Mouse (Mus musculus): ENCODE data around the gene Pum1. TPM values are rescaled to one million over a fixed set of nuclear protein-coding genes. Genes with fewer than 3 reads are reported as not detected.
A peak's percentile ranks its signal among the peaks of the same experiment; 100 is the strongest.
"Not testable (repeated sequence)": the region's sequence is repeated elsewhere in the genome, so short reads cannot be mapped to it uniquely, and the experiment has no call there.

Pum1 gene
- total RNA-seq, 1 experiment from 2014 or later = 44.2 TPM

DNA sequence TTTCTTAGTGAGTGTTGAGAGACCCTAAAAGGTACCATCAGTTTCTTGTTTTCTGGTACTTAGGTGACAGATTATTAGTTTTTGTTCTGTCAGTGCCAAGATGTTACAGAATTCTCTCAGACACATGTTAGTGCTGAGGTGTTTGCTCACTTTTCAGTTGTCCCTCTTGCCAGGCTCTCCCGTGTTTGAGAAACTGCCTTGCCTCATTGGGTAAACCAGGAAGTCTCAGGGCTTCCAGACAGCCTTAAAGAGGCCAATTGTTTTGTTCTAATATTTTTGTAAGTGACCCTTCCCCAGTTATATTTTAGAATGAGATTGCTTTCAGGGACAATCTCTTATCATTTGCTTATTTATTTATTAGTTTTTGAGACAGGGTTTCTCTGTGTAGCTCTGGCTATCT lies 2.1 kb downstream of the Pum1 start:
- no peak for ATAC-seq (replicated peaks; ENCODE audit: insufficient number of reproducible peaks, low FRiP score, low TSS enrichment, poor library complexity, severe bottlenecking)

- ATAC-seq (replicated peaks; ENCODE audit: insufficient number of reproducible peaks, low FRiP score, low TSS enrichment, poor library complexity, severe bottlenecking) = no peak
Observed at GRCm38 (mm10) chr4:130667686-130668085, 4.6 kb downstream of the Pum1 start.

GRCm38 (mm10) chr4:130668541-130668940 lies 5.4 kb downstream of the Pum1 start:
- ATAC-seq (replicated peaks; ENCODE audit: insufficient number of reproducible peaks, low FRiP score, low TSS enrichment, poor library complexity, severe bottlenecking) = no peak

DNA sequence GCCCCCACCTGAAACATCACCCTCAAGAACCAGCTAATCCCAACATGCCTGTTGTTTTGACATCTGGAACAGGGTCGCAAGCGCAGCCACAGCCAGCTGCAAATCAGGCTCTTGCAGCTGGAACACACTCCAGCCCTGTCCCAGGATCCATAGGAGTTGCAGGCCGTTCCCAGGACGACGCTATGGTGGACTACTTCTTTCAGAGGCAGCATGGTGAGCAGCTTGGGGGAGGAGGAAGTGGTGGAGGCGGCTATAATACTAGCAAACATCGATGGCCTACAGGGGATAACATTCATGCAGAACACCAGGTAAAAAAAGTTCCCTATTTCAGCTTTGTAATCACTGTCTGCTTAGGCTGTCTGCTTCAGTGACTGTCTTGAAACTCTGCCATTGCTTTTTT lies 5.9 kb downstream of the Pum1 start:
- 0 out of 2 replicates have a peak, but pooled peaks have one; percentile 35 for ATAC-seq (replicated peaks; ENCODE audit: insufficient number of reproducible peaks, low FRiP score, low TSS enrichment, poor library complexity, severe bottlenecking)

- ATAC-seq (replicated peaks; ENCODE audit: insufficient number of reproducible peaks, low FRiP score, low TSS enrichment, poor library complexity, severe bottlenecking) = not testable (repeated sequence)
Observed at GRCm38 (mm10) chr4:130670023-130670422, 6.9 kb downstream of the Pum1 start.

DNA sequence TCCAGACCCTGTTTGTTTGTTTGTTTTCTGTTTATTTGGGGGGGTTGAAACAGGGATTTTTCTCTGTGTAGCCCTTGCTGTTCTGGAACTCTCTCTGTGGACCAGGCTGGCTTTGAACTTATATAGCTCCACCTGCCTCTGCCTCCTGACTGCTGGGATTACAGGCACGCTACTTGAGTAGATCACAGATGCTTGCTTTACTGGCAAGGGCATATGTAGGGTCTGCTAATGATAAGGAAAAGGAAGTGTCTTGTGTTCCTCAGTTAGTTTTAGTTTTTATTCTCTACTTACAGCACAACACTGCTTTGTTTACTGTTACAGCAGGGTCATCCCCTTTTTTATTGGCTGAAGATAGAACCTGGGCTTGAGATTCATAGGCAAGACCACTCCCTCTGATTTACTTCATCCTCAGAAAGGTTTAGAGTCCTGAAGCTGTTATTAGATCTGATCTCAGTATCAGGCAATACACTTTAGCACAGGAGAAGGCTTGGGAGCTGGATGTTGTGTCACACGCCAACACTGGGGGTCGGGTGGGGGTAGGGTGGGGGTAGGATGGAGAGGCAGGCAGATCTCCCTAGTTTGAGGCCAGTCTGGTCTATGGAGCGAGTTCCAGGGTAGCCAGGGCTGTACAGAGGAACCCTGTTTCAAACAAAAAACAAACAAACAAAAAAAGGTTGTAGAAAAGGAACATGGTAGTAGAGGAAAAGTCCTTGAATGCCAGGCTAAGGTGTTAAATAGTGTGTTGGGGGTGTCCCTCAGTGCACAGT lies 8.1 kb downstream of the Pum1 start:
- ATAC-seq (replicated peaks; ENCODE audit: insufficient number of reproducible peaks, low FRiP score, low TSS enrichment, poor library complexity, severe bottlenecking) = no peak

DNA sequence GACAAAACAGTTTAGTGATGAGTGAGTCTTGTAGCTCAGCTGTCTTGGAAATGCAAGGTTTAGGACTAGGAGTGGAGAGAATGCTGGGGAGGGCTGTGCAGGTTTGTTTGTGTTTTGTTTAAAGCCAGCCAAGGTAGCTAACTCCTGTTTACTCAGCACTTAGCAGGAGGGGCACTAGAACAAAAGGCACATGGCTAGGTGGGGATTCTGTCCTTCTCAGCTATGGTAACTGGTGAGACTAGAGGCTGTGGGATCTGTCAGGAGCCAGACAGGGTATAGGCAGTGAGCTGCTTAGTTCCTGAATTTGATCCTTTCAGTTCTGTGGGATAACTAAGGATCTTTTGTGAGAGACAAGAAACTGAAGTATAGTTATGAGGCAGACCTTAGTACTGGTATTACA lies 9.0 kb downstream of the Pum1 start:
- ATAC-seq (replicated peaks; ENCODE audit: insufficient number of reproducible peaks, low FRiP score, low TSS enrichment, poor library complexity, severe bottlenecking) = no peak

- ATAC-seq (replicated peaks; ENCODE audit: insufficient number of reproducible peaks, low FRiP score, low TSS enrichment, poor library complexity, severe bottlenecking) = no peak
Observed at GRCm38 (mm10) chr4:130676746-130677145, 13.6 kb downstream of the Pum1 start.

- ATAC-seq (replicated peaks; ENCODE audit: insufficient number of reproducible peaks, low FRiP score, low TSS enrichment, poor library complexity, severe bottlenecking) = no peak
Observed at GRCm38 (mm10) chr4:130678149-130678548, 15.0 kb downstream of the Pum1 start.

DNA sequence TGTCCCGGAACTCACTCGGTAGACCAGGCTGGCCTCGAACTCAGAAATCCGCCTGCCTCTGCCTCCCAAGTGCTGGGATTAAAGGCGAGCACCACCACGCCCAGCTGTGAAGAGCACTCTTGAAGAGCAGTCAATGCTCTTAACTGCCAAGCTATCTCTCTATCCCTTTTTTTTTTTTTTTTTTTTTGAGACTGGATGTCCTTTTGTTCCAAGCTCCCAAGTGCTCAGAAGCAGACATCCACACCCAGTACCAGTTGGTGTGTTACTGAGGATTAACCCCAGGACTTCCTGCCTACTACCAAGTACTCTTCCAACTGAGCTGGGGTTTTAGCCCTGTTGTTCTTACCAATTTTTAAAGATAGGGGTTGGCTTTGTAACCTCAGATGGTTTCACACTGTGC lies 17.6 kb downstream of the Pum1 start:
- no peak for ATAC-seq (replicated peaks; ENCODE audit: insufficient number of reproducible peaks, low FRiP score, low TSS enrichment, poor library complexity, severe bottlenecking)

GRCm38 (mm10) chr4:130683051-130683450 lies 19.9 kb downstream of the Pum1 start:
- ATAC-seq (replicated peaks; ENCODE audit: insufficient number of reproducible peaks, low FRiP score, low TSS enrichment, poor library complexity, severe bottlenecking) = not testable (repeated sequence)

DNA sequence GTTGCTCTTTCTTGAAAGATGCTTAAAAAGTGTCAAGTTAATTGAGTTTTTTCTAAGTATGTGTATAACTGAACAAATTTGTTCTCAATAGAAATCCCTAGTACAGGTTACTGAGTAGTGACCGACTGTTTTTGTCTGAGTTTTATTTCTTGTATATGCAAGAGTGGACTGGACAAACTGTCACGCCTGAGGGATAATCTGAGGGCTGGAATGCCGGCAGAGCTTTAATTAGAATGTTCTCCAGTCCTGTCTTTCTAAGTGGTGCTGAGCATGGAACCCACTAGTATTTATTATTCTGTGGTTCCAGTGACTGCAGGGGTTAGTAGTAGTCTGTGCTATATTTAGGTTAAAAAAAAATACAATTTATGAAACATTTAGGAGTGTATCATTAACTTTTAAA lies 30.8 kb downstream of the Pum1 start:
- no peak for ATAC-seq (replicated peaks; ENCODE audit: insufficient number of reproducible peaks, low FRiP score, low TSS enrichment, poor library complexity, severe bottlenecking)

DNA sequence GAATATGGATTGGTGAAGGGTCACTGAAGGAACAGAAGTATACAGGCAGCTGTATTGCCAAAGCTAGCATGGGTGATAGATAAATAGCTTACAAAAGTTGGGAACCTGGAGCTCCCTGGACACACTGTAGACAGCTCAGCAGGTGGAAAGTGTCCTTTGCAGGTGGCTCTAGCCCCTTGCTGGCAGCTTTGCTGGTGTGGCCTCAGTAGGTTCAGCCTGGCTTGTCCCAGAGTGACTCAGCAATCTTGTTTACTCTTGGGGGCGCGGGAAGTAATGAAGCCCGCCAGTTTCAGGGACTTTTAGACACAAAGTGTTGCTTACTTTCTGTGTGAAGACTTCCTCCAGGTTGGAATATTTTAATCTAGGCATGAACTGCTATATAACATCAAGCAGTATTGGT lies 31.9 kb downstream of the Pum1 start:
- no peak for ATAC-seq (replicated peaks; ENCODE audit: insufficient number of reproducible peaks, low FRiP score, low TSS enrichment, poor library complexity, severe bottlenecking)

- ATAC-seq (replicated peaks; ENCODE audit: insufficient number of reproducible peaks, low FRiP score, low TSS enrichment, poor library complexity, severe bottlenecking) = no peak
Observed at GRCm38 (mm10) chr4:130701061-130701460, 37.9 kb downstream of the Pum1 start.

DNA sequence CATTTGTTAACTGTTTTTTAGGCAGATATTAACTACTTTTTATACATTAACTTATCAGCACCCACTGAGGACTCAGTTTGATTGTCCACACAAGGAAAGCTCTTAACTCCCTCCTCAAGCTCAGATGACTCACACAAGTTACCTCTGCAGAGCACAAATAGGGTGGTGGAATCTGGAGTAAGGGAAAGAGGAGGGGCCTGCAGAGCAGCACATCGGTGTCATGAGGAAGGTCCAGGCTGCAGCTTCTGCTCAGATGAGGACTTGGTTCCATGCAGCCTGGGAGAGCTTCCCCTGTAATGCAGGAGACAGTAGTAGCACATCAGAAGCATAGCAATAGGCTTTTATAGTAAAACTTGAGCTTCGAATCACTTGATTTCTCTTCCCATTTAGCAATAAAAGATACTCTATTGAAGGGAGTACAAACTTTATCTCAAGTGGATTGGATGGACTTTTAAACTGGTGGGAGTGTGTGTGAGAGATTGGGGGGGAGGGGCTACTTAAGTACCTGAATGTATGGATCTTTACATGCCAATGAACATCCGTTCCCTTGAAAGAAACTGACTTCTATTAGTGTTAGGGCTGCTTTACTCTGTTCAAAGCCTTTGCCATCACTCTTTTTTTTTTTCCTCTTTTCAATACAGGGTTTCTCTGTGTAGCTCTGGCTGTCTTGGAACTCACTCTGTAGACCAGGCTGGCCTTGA lies 39.9 kb downstream of the Pum1 start:
- no peak for ATAC-seq (replicated peaks; ENCODE audit: insufficient number of reproducible peaks, low FRiP score, low TSS enrichment, poor library complexity, severe bottlenecking)

- ATAC-seq (replicated peaks; ENCODE audit: insufficient number of reproducible peaks, low FRiP score, low TSS enrichment, poor library complexity, severe bottlenecking) = no peak
Observed at GRCm38 (mm10) chr4:130703601-130704000, 40.5 kb downstream of the Pum1 start.

DNA sequence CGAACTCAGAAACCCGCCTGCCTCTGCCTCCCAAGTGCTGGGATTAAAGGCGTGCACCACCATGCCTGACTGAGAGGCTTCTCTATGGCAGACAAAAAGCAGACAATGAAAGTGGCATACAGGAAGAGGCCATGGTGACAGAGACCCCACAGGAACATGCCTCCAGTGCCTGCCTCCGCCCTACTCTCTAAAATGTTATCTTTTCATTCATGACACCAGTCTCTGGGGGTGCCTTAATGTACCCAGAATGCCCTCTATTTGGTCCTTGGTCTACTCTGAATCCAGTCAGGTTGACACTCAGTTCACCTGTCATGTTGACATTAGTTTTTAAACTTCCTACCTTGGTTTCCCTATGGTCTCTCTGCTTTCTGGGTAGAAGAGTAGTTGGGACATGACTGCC lies 41.5 kb downstream of the Pum1 start:
- no peak for ATAC-seq (replicated peaks; ENCODE audit: insufficient number of reproducible peaks, low FRiP score, low TSS enrichment, poor library complexity, severe bottlenecking)

DNA sequence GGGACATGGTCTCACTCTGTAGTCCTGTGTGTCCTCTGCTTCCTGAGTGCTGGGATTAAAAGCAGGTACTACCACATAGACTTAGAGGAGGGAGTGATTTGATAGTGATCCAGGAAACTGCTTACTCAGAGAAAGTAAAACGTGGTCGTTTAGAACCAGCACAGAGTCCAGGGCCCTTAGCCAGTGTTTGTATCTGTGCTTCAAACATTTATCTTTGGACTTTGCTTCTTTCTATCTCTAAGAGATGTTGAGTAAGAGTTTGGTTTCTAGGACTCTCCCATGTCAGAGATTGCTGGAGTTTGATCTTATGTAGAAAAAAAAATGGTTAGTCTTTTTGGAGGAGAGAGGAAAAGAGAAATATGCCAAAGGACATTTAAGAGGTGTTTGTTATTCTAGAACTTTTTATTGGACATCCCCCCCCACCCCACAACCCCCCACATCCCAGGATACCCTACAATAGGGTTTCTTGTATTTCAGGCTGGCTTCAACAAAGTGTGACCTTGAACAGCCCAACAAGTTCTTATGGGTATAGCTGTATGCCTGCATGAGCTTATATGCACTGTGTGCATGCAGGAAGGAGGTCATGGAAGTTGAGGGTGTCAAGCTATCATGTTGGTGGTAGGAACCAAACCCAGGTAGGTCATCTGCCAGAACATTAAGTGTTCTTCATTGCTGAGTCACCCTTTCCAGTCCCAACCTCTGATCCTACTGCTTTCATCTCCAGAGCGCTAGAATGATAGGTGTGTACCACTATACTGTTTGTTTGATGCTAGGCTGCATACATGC lies 43.3 kb downstream of the Pum1 start:
- ATAC-seq (replicated peaks; ENCODE audit: insufficient number of reproducible peaks, low FRiP score, low TSS enrichment, poor library complexity, severe bottlenecking) = no peak

DNA sequence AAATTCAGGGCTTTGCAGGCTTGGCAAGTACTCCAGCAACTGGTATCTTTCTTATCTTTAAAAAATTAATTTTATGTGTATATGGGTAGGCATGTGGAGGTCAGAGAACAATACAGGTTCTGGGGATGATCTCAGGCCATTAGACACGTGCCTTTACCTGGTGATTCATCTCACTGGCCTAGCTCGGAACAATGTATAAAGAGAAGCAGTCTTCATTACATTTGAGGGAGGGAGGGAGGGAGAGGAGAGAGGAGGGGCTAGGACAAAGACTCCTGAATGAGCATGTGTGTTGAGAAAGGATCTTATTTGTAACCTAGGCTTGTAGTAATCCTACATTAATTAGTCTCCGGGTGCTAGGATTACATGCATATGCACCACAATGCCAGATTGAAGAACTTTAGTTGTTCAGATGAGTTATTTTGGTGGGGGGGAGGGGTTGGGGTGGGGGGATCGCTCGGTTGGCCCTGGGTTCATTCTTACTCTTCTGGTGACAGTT lies 48.3 kb downstream of the Pum1 start:
- no peak for ATAC-seq (replicated peaks; ENCODE audit: insufficient number of reproducible peaks, low FRiP score, low TSS enrichment, poor library complexity, severe bottlenecking)

All from monocyte, adult 5-6 weeks (primary cell).